Mouse (Mus musculus) monocyte, adult 5-6 weeks (primary cell): ENCODE measurements around the gene Mctp2. TPM values are rescaled to one million over a fixed set of nuclear protein-coding genes. Genes with fewer than 3 reads are reported as not detected.

Experiments
- ATAC-seq: fragments of 153-309, 156-312 bp; replicated peaks from 2 replicates; pipeline ENCODE4 v1.8.0; 2017; ENCODE audit warnings: mild to moderate bottlenecking; ENCODE audit not compliant: low TSS enrichment, insufficient number of reproducible peaks, severe bottlenecking, poor library complexity, low FRiP score
- total RNA-seq: library from RNA; stranded (forward); fragments of 200-1000, 200-491, 200-594 nt; gene quantifications from 3 replicates; pipeline ENCODE4 v1.2.3, GENCODE M21; 2017

Gene Mctp2
- total RNA-seq, 1 experiment from 2014 or later, result 21.2 TPM

- no peak for ATAC-seq
Measured at GRCm38 (mm10) chr7:72117376-72118077, 188.9 kb downstream of the Mctp2 start.

GRCm38 (mm10) chr7:72115073-72115472, 191.3 kb downstream of the Mctp2 start:
- no peak for ATAC-seq

- ATAC-seq, result no peak
Measured at GRCm38 (mm10) chr7:72110578-72110977, 195.8 kb downstream of the Mctp2 start.

- ATAC-seq, result no peak; the same call in 1 of the 2 replicates
Measured at GRCm38 (mm10) chr7:72108639-72109399, 197.6 kb downstream of the Mctp2 start.

- ATAC-seq, result no peak
Measured at GRCm38 (mm10) chr7:72104170-72104569, 202.2 kb downstream of the Mctp2 start.

GRCm38 (mm10) chr7:72103654-72104053, 202.8 kb downstream of the Mctp2 start:
- no peak for ATAC-seq

GRCm38 (mm10) chr7:72100683-72101082, 205.7 kb downstream of the Mctp2 start:
- no peak for ATAC-seq

GRCm38 (mm10) chr7:72098603-72099002, 207.8 kb downstream of the Mctp2 start:
- no peak for ATAC-seq

- no peak for ATAC-seq
Measured at GRCm38 (mm10) chr7:72096973-72097372, 209.4 kb downstream of the Mctp2 start.

- ATAC-seq, result no peak
Measured at GRCm38 (mm10) chr7:72096433-72096832, 210.0 kb downstream of the Mctp2 start.

GRCm38 (mm10) chr7:72089463-72090175, 216.8 kb downstream of the Mctp2 start:
- no peak for ATAC-seq

GRCm38 (mm10) chr7:72080705-72081104, 225.7 kb downstream of the Mctp2 start:
- no peak for ATAC-seq

- no peak for ATAC-seq
Measured at GRCm38 (mm10) chr7:72078896-72079295, 227.5 kb downstream of the Mctp2 start.

- ATAC-seq, result no peak
Measured at GRCm38 (mm10) chr7:72071418-72072184, 234.8 kb downstream of the Mctp2 start.

GRCm38 (mm10) chr7:72068454-72068853, 238.0 kb downstream of the Mctp2 start:
- no peak for ATAC-seq

- no peak for ATAC-seq
Measured at GRCm38 (mm10) chr7:72066352-72066751, 240.1 kb downstream of the Mctp2 start.

GRCm38 (mm10) chr7:72051759-72052158, 254.6 kb downstream of the Mctp2 start:
- ATAC-seq, result no peak

GRCm38 (mm10) chr7:72047588-72048585, 258.5 kb downstream of the Mctp2 start:
- ATAC-seq, result no peak
